In the genomic region with DNA sequence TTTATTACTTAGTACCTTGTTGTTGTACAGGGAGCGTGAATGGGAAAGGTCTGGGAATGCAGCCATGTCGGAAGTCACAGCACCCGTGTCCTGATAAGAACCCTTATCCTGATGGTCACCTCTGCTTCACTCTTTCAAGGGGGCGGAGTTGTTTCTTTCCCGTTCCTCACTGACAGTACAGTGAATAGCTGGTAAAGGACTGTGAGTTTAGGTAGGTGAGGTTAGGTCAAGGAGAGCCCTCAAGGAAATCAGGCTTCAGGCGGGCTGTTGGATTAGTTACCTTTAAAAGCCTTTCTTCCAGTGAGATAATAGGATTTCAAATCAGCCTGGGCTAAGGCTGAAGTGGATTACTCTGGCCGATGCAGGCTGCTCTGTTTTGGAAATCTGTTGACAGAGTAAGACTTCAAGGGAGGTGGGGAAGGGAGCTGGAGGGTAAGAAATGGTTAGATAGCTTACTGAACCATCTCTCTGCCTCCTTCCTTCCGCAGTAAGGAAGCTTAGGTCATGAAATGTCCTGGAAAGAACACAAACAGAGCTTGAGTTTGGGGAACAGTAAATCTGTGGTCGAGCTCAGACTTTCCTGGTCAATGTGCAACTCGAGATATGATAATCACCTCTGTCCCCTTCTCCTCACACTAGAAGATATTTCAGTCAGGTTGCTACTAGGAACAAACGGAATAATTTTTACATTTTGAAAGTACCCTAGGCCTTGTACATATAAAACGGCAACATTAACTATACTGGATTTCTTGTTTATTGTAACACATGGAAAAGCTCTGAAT, we compare ENCODE assay signal across 7 mouse cellular contexts. TPM values are rescaled to one million over a fixed set of nuclear protein-coding genes. Genes with fewer than 3 reads are reported as not detected.
DNase-seq lines count a peak whose midpoint lies in the region; ATAC-seq lines count a peak whose summit lies in the region.

No protein-coding gene starts in this region.

- H3K36me3 ChIP-seq in megakaryocyte, embryonic 14.5 days (replicated peaks; ENCODE audit: low read length), result no peaks in the 10 kb centered on the region
- H3K36me3 ChIP-seq in forebrain, embryonic 16.5 days (ENCODE audit: control insufficient read depth, insufficient read depth), result no peaks in the 10 kb centered on the region
- H3K36me3 ChIP-seq in liver, embryonic 16.5 days (ENCODE audit: control insufficient read depth, insufficient read depth), result no peaks in the 10 kb centered on the region
- no peaks in the 10 kb centered on the region for H3K36me3 ChIP-seq in stomach, embryonic 16.5 days (ENCODE audit: control insufficient read depth, insufficient read depth, low read length)

- H3K27ac ChIP-seq in forebrain, embryonic 16.5 days (ENCODE audit: low read length), result no peak overlapping the region
- H3K27ac ChIP-seq in liver, embryonic 16.5 days (ENCODE audit: low read length), result peak overlapping the region; percentile 95
- H3K27ac ChIP-seq in stomach, embryonic 16.5 days (ENCODE audit: low read length), result peak overlapping the region; percentile 26

- no peaks in the 10 kb centered on the region for H3K27me3 ChIP-seq in megakaryocyte, embryonic 14.5 days (replicated peaks)
- H3K27me3 ChIP-seq in forebrain, embryonic 16.5 days (replicated peaks; ENCODE audit: control insufficient read depth, insufficient read depth, low read length), result no peaks in the 10 kb centered on the region
- no peaks in the 10 kb centered on the region for H3K27me3 ChIP-seq in liver, embryonic 16.5 days (ENCODE audit: control insufficient read depth, insufficient read depth, low read depth, low read length)
- no peaks in the 10 kb centered on the region for H3K27me3 ChIP-seq in stomach, embryonic 16.5 days (ENCODE audit: control insufficient read depth, insufficient read depth, low read length)

- peak overlapping the region; percentile 95 for H3K4me3 ChIP-seq in megakaryocyte, embryonic 14.5 days (replicated peaks)
- H3K4me3 ChIP-seq in forebrain, embryonic 16.5 days (replicated peaks; ENCODE audit: low read length), result no peak overlapping the region
- peak overlapping the region; percentile 50 for H3K4me3 ChIP-seq in liver, embryonic 16.5 days (ENCODE audit: low read depth, low read length)
- peak overlapping the region; percentile 63 for H3K4me3 ChIP-seq in stomach, embryonic 16.5 days (replicated peaks; ENCODE audit: low read length)

- H3K9ac ChIP-seq in forebrain, embryonic 16.5 days (replicated peaks; ENCODE audit: low read depth, low read length), result no peak overlapping the region
- H3K9ac ChIP-seq in liver, embryonic 16.5 days (ENCODE audit: low read depth, low read length), result peak overlapping the region; percentile 54
- peak overlapping the region; percentile 2 for H3K9ac ChIP-seq in stomach, embryonic 16.5 days (ENCODE audit: low read length)

- no peak for DNase-seq in B cell, adult 2 months
- no peak for DNase-seq in spleen, postnatal 14 days (ENCODE audit: low spot score in 2 of 2)

- H3K9me3 ChIP-seq in megakaryocyte, embryonic 14.5 days, result no peaks in the 10 kb centered on the region
- H3K9me3 ChIP-seq in forebrain, embryonic 16.5 days (ENCODE audit: control insufficient read depth, low read length), result no peaks in the 10 kb centered on the region
- no peaks in the 10 kb centered on the region for H3K9me3 ChIP-seq in liver, embryonic 16.5 days (replicated peaks; ENCODE audit: control insufficient read depth, low read length)
- H3K9me3 ChIP-seq in stomach, embryonic 16.5 days (replicated peaks; ENCODE audit: control insufficient read depth, low read length), result no peaks in the 10 kb centered on the region

- WGBS in forebrain, embryonic 16.5 days, result 35% methylated on average over 12 of the region's 12 CpGs
- WGBS in liver, embryonic 16.5 days (ENCODE audit: insufficient replicate concordance), result 7% methylated on average over 12 of the region's 12 CpGs
- WGBS in stomach, embryonic 16.5 days, result 29% methylated on average over 12 of the region's 12 CpGs

- H3K4me2 ChIP-seq in forebrain, embryonic 16.5 days (ENCODE audit: low read length), result peak overlapping the region; percentile 74; the same call in 1 of the 2 replicates
- H3K4me2 ChIP-seq in liver, embryonic 16.5 days (ENCODE audit: low read depth, low read length), result peak overlapping the region; percentile 98
- peak overlapping the region; percentile 83 for H3K4me2 ChIP-seq in stomach, embryonic 16.5 days (ENCODE audit: low read depth, low read length)

- peaks cover 87% of the 10 kb centered on the region for H3K4me1 ChIP-seq in megakaryocyte, embryonic 14.5 days
- peaks cover 25% of the 10 kb centered on the region for H3K4me1 ChIP-seq in forebrain, embryonic 16.5 days (replicated peaks; ENCODE audit: control insufficient read depth, insufficient read depth, low read length)
- peaks cover 64% of the 10 kb centered on the region for H3K4me1 ChIP-seq in liver, embryonic 16.5 days (ENCODE audit: control insufficient read depth, low read depth, low read length)
- peaks cover 47% of the 10 kb centered on the region for H3K4me1 ChIP-seq in stomach, embryonic 16.5 days (ENCODE audit: control insufficient read depth, insufficient read depth, low read length)

- ATAC-seq in megakaryocyte, adult 5-6 weeks (ENCODE audit: poor library complexity, severe bottlenecking), result no peak
- ATAC-seq in forebrain, embryonic 16.5 days, result no peak
- ATAC-seq in liver, embryonic 16.5 days (ENCODE audit: low read depth), result no peak
- ATAC-seq in stomach, embryonic 16.5 days (ENCODE audit: insufficient read depth, low FRiP score), result no peak

RNA-seq across cellular contexts. Expression of a gene that starts 1.8 kb away (rescaled TPM):
- 64.1 and 65.8 TPM in 2 replicates for polyA plus RNA-seq in megakaryocyte, embryonic 14.5 days (2012; ENCODE audit: insufficient read depth, low replicate concordance)
- 33.6 and 36.0 TPM in 2 replicates for total RNA-seq in megakaryocyte, adult 5-6 weeks (2015)
- total RNA-seq in megakaryocyte, adult 5-6 weeks (2017), result 42.6 and 42.9 TPM in 2 replicates
- polyA plus RNA-seq in forebrain, embryonic 16.5 days (2015; fragmentation: Nextera tagmentation; extraction: Ambion mirVana), result 28.0 and 31.8 TPM in 2 replicates
- 41.5 TPM in 2 replicates for polyA plus RNA-seq in liver, embryonic 16.5 days (2015; fragmentation: Nextera tagmentation; extraction: Ambion mirVana)
- polyA plus RNA-seq in stomach, embryonic 16.5 days (2015; fragmentation: Nextera tagmentation; extraction: Ambion mirVana), result 65.9 and 70.1 TPM in 2 replicates

RNA-seq across cellular contexts. Expression of a gene that starts 32.3 kb away (rescaled TPM):
- not detected in 2 replicates for polyA plus RNA-seq in megakaryocyte, embryonic 14.5 days (2012; ENCODE audit: insufficient read depth, low replicate concordance)
- total RNA-seq in megakaryocyte, adult 5-6 weeks (2015), result not detected in 2 replicates
- total RNA-seq in megakaryocyte, adult 5-6 weeks (2017), result not detected in 2 replicates
- polyA plus RNA-seq in forebrain, embryonic 16.5 days (2015; fragmentation: Nextera tagmentation; extraction: Ambion mirVana), result not detected in 2 replicates
- polyA plus RNA-seq in liver, embryonic 16.5 days (2015; fragmentation: Nextera tagmentation; extraction: Ambion mirVana), result 0.06 TPM in 1 of 2 replicates, not detected in the other
- 0.10 TPM in 1 of 2 replicates, not detected in the other for polyA plus RNA-seq in stomach, embryonic 16.5 days (2015; fragmentation: Nextera tagmentation; extraction: Ambion mirVana)

RNA-seq across cellular contexts. Expression of a gene that starts 39.3 kb away (rescaled TPM):
- not detected in 2 replicates for polyA plus RNA-seq in megakaryocyte, embryonic 14.5 days (2012; ENCODE audit: insufficient read depth, low replicate concordance)
- total RNA-seq in megakaryocyte, adult 5-6 weeks (2015), result 0.84 TPM in 1 of 2 replicates, not detected in the other
- total RNA-seq in megakaryocyte, adult 5-6 weeks (2017), result not detected in 2 replicates
- not detected in 2 replicates for polyA plus RNA-seq in forebrain, embryonic 16.5 days (2015; fragmentation: Nextera tagmentation; extraction: Ambion mirVana)
- polyA plus RNA-seq in liver, embryonic 16.5 days (2015; fragmentation: Nextera tagmentation; extraction: Ambion mirVana), result not detected in 2 replicates
- polyA plus RNA-seq in stomach, embryonic 16.5 days (2015; fragmentation: Nextera tagmentation; extraction: Ambion mirVana), result 0.08 TPM in 1 of 2 replicates, not detected in the other

RNA-seq across cellular contexts. Expression of a gene that starts 42.7 kb away (rescaled TPM):
- 1.5 TPM in 1 of 2 replicates, not detected in the other for polyA plus RNA-seq in megakaryocyte, embryonic 14.5 days (2012; ENCODE audit: insufficient read depth, low replicate concordance)
- 46.3 and 59.7 TPM in 2 replicates for total RNA-seq in megakaryocyte, adult 5-6 weeks (2015)
- total RNA-seq in megakaryocyte, adult 5-6 weeks (2017), result 59.0 and 80.3 TPM in 2 replicates
- polyA plus RNA-seq in forebrain, embryonic 16.5 days (2015; fragmentation: Nextera tagmentation; extraction: Ambion mirVana), result 59.1 and 64.9 TPM in 2 replicates
- 11.1 and 11.7 TPM in 2 replicates for polyA plus RNA-seq in liver, embryonic 16.5 days (2015; fragmentation: Nextera tagmentation; extraction: Ambion mirVana)
- polyA plus RNA-seq in stomach, embryonic 16.5 days (2015; fragmentation: Nextera tagmentation; extraction: Ambion mirVana), result 30.3 and 32.9 TPM in 2 replicates

RNA-seq across cellular contexts. Expression of a gene that starts 58.7 kb away (rescaled TPM):
- not detected in 2 replicates for polyA plus RNA-seq in megakaryocyte, embryonic 14.5 days (2012; ENCODE audit: insufficient read depth, low replicate concordance)
- not detected in 2 replicates for total RNA-seq in megakaryocyte, adult 5-6 weeks (2015)
- not detected in 2 replicates for total RNA-seq in megakaryocyte, adult 5-6 weeks (2017)
- polyA plus RNA-seq in forebrain, embryonic 16.5 days (2015; fragmentation: Nextera tagmentation; extraction: Ambion mirVana), result not detected in 2 replicates
- polyA plus RNA-seq in liver, embryonic 16.5 days (2015; fragmentation: Nextera tagmentation; extraction: Ambion mirVana), result not detected in 2 replicates
- not detected in 2 replicates for polyA plus RNA-seq in stomach, embryonic 16.5 days (2015; fragmentation: Nextera tagmentation; extraction: Ambion mirVana)
